Mouse (Mus musculus) neural tube, embryonic 13.5 days (tissue): Measurements from ENCODE around the gene Ric1. TPM values are rescaled to one million over a fixed set of nuclear protein-coding genes. Genes with fewer than 3 reads are reported as not detected.

Source experiments
- ATAC-seq: fragments of 200-750 bp; cut with Nextera tagmentation; 2 replicates; pipeline ENCODE4 v1.8.0; 2017; ENCODE audit warnings: low read depth, mild to moderate bottlenecking, moderate TSS enrichment, moderate library complexity
- H3K27ac ChIP-seq: fragments of 300-500 bp; sonication (generic); replicated peaks from 2 replicates; pipeline ENCODE4 v1.5.1; 2015; ENCODE audit warnings: moderate library complexity, mild to moderate bottlenecking, inconsistent platforms
- H3K27me3 ChIP-seq: fragments of 300-500 bp; sonication (generic); 2 replicates; pipeline ENCODE4 v1.6.1; 2015; ENCODE audit warnings: mild to moderate bottlenecking, inconsistent platforms
- H3K36me3 ChIP-seq: fragments of 300-500 bp; sonication (generic); 2 replicates; pipeline ENCODE4 v1.6.1; 2015; ENCODE audit warnings: mild to moderate bottlenecking, inconsistent platforms
- H3K4me1 ChIP-seq: fragments of 300-500 bp; sonication (generic); replicated peaks from 2 replicates; pipeline ENCODE4 v1.6.1; 2015; ENCODE audit warnings: inconsistent platforms
- H3K4me2 ChIP-seq: fragments of 300-500 bp; sonication (generic); 2 replicates; pipeline ENCODE4 v1.6.1; 2015; ENCODE audit warnings: inconsistent platforms, mild to moderate bottlenecking, moderate library complexity
- H3K4me3 ChIP-seq: fragments of 300-500 bp; sonication (generic); 2 replicates; pipeline ENCODE4 v1.5.1; 2015; ENCODE audit warnings: mild to moderate bottlenecking, inconsistent platforms
- H3K9ac ChIP-seq: fragments of 300-500 bp; sonication (generic); 2 replicates; pipeline ENCODE4 v1.6.1; 2015; ENCODE audit warnings: moderate library complexity, mild to moderate bottlenecking, inconsistent platforms
- H3K9me3 ChIP-seq: fragments of 300-500 bp; sonication (generic); 2 replicates; pipeline ENCODE4 v1.6.1; 2016; ENCODE audit warnings: inconsistent platforms
- WGBS: fragments of 180-500 bp; shearing (Covaris S2); methylation state at CpG from one replicate; pipeline ENCODE4 v1.1.7; 2015; 5-methylcytosine and 5-hydroxymethylcytosine counted together
- polyA plus RNA-seq: library from polyadenylated mRNA; unstranded; fragments of >200 nt; fragmentation: Nextera tagmentation; extraction: Ambion mirVana; gene quantifications from 2 replicates; pipeline ENCODE4 v1.2.1, GENCODE M21; 2015

Ric1 gene
- polyA plus RNA-seq, 1 experiment from 2014 or later = 14.5 TPM

DNA sequence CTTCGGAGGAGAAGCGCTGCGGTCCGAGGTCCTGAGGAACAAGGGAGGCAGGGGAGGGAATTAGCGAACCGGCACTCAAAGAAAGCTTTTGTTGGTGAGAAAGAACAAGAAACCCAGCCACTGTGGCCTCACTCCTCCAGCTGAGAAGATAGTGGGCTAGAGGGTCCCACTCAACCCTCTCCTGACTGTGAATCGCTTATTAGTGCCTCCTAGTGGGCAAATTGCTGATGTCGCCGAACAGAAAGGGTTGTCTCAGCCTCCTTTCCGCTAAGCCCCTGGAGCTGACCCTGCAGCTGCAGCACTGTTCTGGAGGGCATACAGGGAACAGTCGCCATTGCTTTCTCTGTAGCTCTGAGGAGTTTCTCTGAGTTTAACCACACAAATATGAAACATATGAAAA lies 21.0 kb upstream of the Ric1 start:
- peak overlapping the region; percentile 23; the same call in 1 of the 2 replicates for H3K9ac ChIP-seq
- 48% methylated on average over 11 of the region's 11 CpGs for WGBS
- no peak; the same call in 1 of the 2 replicates for ATAC-seq
- no peaks in the 10 kb centered on the region for H3K4me1 ChIP-seq
- H3K27ac ChIP-seq = no peak overlapping the region
- H3K4me2 ChIP-seq = peak overlapping the region; percentile 35
- no peaks in the 10 kb centered on the region for H3K9me3 ChIP-seq
- H3K36me3 ChIP-seq = no peaks in the 10 kb centered on the region
- no peak overlapping the region; the same call in 1 of the 2 replicates for H3K4me3 ChIP-seq
- H3K27me3 ChIP-seq = no peaks in the 10 kb centered on the region

DNA sequence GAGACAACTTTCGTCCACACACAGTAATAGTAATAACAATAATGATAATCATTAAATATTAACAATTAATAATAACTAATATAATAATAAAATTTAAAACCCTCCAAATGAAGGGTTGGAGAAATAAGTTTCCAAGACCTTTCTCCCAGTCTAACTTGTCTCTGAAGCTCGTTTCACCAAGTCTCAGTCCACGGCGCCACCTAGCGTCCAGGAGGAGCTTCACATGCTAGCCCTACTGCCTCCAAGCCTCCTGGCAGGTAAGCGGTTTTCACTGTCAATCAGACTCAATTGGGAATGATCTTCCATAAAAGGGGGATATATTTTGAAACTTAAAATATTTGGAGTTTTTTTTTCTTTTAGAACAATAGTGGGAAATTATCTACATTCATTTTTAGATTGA lies 20.6 kb upstream of the Ric1 start:
- Histone ChIP-seq H3K9ac (no peak overlapping the region), H3K27me3 (no peaks in the 10 kb centered on the region), H3K36me3 (no peaks in the 10 kb centered on the region), H3K27ac (no peak overlapping the region), H3K4me3 (no peak overlapping the region), H3K4me2 (peak overlapping the region; percentile 35), H3K9me3 (no peaks in the 10 kb centered on the region), H3K4me1 (no peaks in the 10 kb centered on the region)
- WGBS = 13% methylated on average over 6 of the region's 6 CpGs
- no peak for ATAC-seq

DNA sequence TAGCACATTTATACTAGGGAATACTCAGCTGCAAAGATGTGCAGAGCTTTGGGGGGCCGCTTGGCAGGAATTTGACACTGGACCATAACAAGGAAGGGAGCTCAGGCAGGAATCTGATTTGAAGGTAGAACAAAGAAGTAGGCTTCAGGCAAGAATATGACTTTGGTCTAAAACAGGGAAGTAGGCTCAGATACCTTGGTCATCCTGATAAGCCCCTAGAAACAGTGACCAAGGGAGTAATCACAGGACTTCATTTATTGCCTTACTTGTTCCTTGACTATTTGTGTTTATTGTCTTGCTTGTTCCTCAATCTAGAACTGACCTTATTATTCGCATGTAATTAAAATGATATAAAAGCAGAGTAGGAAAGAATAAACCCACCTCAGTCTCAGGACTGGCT lies 18.0 kb upstream of the Ric1 start:
- Histone ChIP-seq H3K9ac (no peak overlapping the region), H3K4me1 (no peaks in the 10 kb centered on the region), H3K4me3 (no peak overlapping the region), H3K9me3 (no peaks in the 10 kb centered on the region), H3K36me3 (no peaks in the 10 kb centered on the region), H3K27me3 (no peaks in the 10 kb centered on the region), H3K27ac (no peak overlapping the region), H3K4me2 (no peak overlapping the region)
- WGBS = 89% methylated on average over 2 of the region's 2 CpGs
- ATAC-seq = no peak

DNA sequence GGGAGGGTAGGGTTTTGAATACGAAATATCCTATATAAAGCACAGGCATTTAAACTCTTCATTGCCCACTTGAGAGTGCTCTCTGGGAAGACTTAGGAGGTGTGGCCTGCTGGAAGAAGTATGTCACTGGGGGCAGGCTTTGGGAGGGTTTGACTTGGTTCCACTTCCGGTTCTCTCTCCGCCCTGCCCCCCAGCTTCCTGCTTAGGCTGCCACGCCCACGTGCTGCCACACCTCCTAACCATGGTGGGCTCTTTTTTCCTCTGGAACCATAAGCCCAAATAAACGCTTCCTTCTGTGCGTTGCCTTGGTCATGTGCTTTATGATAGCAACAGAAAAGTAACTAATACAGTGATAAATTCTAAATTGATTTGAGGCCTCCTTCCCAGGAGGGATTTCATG lies 16.5 kb upstream of the Ric1 start:
- ATAC-seq = no peak
- Histone ChIP-seq H3K36me3 (no peaks in the 10 kb centered on the region), H3K4me1 (no peaks in the 10 kb centered on the region), H3K27me3 (no peaks in the 10 kb centered on the region), H3K27ac (no peak overlapping the region), H3K4me3 (no peak overlapping the region), H3K4me2 (no peak overlapping the region), H3K9me3 (no peaks in the 10 kb centered on the region), H3K9ac (no peak overlapping the region)
- 90% methylated on average over 7 of the region's 7 CpGs for WGBS

DNA sequence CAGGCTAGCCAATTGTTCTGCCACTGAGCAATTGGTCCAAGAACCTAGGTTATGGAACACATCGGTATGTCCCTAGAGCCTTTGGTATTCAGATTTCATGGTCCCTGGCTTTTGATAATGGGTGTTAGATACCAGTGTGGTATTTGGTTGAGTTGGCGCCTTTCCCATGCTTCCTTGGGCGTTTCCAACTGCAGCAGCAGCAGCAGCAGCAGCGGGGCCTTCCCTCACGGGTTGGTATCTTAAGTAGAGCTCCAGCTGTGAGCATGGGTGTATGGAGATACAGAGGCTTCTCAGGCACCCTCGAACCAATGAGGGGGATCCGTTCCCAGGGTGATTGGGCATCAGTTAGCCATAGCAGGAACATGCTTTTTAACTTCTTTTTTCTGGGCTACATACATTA lies 13.9 kb upstream of the Ric1 start:
- no peaks in the 10 kb centered on the region for H3K9me3 ChIP-seq
- no peaks in the 10 kb centered on the region for H3K27me3 ChIP-seq
- H3K27ac ChIP-seq = no peak overlapping the region
- 61% methylated on average over 7 of the region's 7 CpGs for WGBS
- H3K4me3 ChIP-seq = no peak overlapping the region
- H3K4me2 ChIP-seq = no peak overlapping the region
- H3K4me1 ChIP-seq = no peaks in the 10 kb centered on the region
- H3K9ac ChIP-seq = no peak overlapping the region
- no peaks in the 10 kb centered on the region for H3K36me3 ChIP-seq
- no peak for ATAC-seq

DNA sequence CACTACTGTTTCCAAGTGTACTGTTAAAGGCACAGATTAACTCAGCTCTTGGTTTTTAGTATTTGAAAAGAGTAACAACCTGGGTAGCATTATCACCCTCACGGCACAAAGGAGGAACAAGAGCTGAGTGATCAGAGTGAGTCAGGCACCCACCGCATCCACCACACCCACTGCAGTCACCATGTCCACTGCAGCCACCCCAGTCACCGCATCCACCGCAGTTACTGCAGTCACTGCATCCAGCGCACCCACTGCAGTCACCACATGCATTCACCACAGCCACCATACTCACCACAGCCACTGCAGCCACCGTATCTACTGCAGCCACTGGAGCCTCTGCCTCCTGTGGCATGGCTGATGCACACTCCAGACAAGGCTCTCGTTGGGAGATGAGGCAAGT lies 12.2 kb upstream of the Ric1 start:
- 86% methylated on average over 7 of the region's 7 CpGs for WGBS
- H3K27ac ChIP-seq = no peak overlapping the region
- no peak overlapping the region for H3K4me2 ChIP-seq
- ATAC-seq = no peak
- H3K4me3 ChIP-seq = no peak overlapping the region
- H3K27me3 ChIP-seq = no peaks in the 10 kb centered on the region
- no peaks in the 10 kb centered on the region for H3K4me1 ChIP-seq
- no peak overlapping the region for H3K9ac ChIP-seq
- H3K36me3 ChIP-seq = no peaks in the 10 kb centered on the region
- H3K9me3 ChIP-seq = peaks cover 5% of the 10 kb centered on the region; the same call in 1 of the 2 replicates

DNA sequence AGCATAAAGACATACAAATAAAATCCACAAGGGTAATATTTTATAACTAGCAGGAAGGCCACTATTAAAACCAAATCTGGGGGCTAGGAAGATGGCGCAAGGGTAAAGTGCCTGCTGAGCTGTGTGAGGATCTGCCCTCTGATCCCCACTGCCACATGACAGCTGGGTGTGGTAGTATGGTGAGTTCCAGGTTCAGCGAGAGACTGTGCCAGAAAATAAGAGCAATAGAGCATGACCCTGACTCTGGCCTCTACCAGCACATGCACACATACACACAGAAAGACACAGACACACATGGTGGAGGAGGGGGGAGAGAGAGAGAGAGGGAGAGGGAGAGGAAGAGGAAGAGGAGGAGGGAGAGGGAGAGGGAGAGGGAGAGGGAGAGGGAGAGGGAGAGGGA lies 10.3 kb upstream of the Ric1 start:
- Histone ChIP-seq H3K36me3 (no peaks in the 10 kb centered on the region), H3K27ac (no peak overlapping the region), H3K9me3 (peaks cover 5% of the 10 kb centered on the region; the same call in 1 of the 2 replicates), H3K4me1 (no peaks in the 10 kb centered on the region), H3K9ac (no peak overlapping the region), H3K4me3 (no peak overlapping the region), H3K4me2 (no peak overlapping the region), H3K27me3 (no peaks in the 10 kb centered on the region)
- no peak for ATAC-seq
- WGBS = 88% methylated on average over 2 of the region's 2 CpGs

DNA sequence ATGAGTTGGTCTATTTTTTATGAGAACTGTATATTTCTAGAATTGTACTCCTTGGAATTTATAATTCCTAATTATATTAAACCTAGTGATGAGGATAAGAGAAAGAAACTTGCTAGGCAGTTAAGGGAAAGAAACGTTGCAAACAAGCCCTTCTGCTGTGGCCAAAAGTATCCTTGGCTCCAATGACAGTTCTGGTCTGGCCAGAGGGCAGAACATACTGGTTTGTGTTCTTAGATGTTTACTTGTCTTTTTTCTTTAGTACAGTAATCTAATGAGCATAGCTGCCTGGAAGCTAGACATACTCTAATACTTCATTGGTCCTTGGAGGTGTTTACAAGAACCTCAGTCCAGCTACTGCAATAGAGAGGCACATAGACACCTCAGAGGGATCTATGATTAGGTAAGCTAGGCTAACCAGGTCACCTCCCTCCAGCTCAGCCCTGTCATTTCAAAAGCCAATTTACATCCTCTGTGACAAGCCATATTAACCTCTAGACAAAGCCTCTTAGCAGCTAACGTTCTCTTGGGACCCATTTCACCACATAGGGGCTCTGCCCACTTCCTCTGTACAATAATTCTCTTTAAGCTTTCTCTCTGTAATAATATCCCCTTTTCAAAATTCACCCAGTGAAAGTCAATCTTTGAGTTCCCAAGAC lies 8.8 kb upstream of the Ric1 start:
- Histone ChIP-seq H3K4me3 (no peak overlapping the region), H3K27me3 (no peaks in the 10 kb centered on the region), H3K4me1 (no peaks in the 10 kb centered on the region), H3K4me2 (no peak overlapping the region), H3K9me3 (peaks cover 5% of the 10 kb centered on the region; the same call in 1 of the 2 replicates), H3K9ac (no peak overlapping the region), H3K36me3 (no peaks in the 10 kb centered on the region), H3K27ac (no peak overlapping the region)
- 67% methylated on average over 2 of the region's 2 CpGs for WGBS
- no peak for ATAC-seq

DNA sequence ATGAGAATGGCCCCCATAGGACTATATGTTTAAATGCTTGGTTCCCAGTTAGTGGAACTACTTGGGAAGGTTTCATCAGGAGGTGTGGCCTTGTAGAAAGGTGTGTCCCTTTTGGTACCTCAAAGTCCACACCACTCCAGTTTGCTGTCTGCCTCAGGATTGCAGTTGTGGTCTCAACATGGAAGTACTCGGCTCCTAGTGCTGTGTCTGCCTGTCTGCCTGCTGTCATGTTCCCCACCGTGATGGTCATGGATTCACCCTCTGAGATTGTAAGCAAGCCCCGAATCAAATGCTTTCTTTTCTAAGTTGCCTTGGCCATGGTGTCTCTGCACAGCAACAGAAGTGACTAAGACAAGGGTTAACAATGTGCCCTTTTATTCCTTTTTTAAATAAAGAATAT lies 8.0 kb upstream of the Ric1 start:
- Histone ChIP-seq H3K27me3 (no peaks in the 10 kb centered on the region), H3K4me2 (no peak overlapping the region), H3K9me3 (peaks cover 5% of the 10 kb centered on the region; the same call in 1 of the 2 replicates), H3K36me3 (no peaks in the 10 kb centered on the region), H3K4me3 (no peak overlapping the region), H3K9ac (no peak overlapping the region), H3K27ac (no peak overlapping the region), H3K4me1 (no peaks in the 10 kb centered on the region)
- no peak for ATAC-seq
- 93% methylated on average over 3 of the region's 3 CpGs for WGBS

DNA sequence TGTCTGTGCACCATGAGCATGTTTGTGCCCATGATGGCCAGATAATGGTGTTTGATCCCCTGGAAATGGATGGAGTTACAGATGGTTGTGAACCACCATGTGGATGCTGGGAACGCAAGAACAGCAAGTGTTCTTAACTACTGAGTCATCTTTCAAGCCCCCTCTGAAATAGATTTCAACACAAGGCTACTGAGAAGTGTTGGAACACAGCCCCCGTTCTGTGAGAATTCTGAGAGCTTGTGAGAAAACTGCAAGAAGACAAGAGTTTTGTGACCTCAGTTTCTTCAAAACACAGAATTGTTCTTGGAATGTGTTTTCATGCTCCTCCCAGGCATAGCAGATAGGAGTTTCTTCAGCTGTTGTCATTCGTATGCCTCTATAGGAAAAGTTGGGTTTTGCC lies 6.7 kb upstream of the Ric1 start:
- Histone ChIP-seq H3K4me3 (no peak overlapping the region), H3K9ac (no peak overlapping the region), H3K4me1 (no peaks in the 10 kb centered on the region), H3K36me3 (no peaks in the 10 kb centered on the region), H3K9me3 (peaks cover 5% of the 10 kb centered on the region; the same call in 1 of the 2 replicates), H3K27ac (no peak overlapping the region), H3K4me2 (no peak overlapping the region), H3K27me3 (no peaks in the 10 kb centered on the region)
- 96% methylated on average over 3 of the region's 3 CpGs for WGBS
- ATAC-seq = no peak

DNA sequence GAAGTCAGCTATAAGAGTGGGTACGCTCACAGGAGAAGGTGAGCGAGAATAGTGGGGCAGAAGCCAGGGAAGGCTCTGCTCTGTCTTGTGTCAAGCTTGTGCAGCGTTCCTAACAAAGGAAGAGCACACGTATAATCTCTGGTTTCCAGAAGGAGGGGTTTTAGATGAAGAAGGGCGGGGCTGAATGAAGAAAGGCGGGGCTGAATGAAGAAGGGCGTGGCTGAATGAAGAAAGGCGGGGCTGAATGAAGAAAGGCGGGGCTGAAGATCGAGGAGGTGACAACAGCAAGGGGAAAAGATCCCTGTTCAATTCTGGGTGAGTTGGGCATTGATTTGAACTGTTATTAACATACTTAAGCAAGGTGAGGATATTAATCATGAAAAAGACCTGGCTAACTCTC lies 6.1 kb upstream of the Ric1 start:
- Histone ChIP-seq H3K9me3 (peaks cover 5% of the 10 kb centered on the region; the same call in 1 of the 2 replicates), H3K9ac (no peak overlapping the region), H3K4me3 (no peak overlapping the region), H3K27ac (no peak overlapping the region), H3K4me2 (no peak overlapping the region), H3K36me3 (no peaks in the 10 kb centered on the region), H3K27me3 (no peaks in the 10 kb centered on the region), H3K4me1 (peaks cover 4% of the 10 kb centered on the region)
- ATAC-seq = no peak
- 71% methylated on average over 10 of the region's 10 CpGs for WGBS

DNA sequence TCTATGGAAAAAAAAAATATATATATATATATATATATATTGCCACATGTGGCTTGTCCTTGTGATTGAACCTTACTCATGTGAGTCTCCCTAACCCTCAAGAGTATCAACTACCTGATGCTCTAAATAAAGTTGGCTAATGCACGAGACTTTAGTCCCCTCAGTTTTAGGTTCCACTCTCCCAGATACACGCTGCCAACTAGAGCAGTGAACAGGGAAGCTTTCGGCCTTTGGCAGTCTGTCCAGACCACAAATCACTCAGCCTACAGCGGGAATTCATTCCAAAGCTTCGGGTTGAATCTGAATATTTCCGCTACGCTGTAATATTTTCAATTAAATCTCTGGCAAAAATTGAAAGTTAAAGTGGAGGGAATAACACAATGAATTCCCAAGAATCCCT lies 3.7 kb upstream of the Ric1 start:
- Histone ChIP-seq H3K9me3 (peaks cover 5% of the 10 kb centered on the region; the same call in 1 of the 2 replicates), H3K27me3 (no peaks in the 10 kb centered on the region), H3K9ac (no peak overlapping the region), H3K4me1 (peaks cover 16% of the 10 kb centered on the region), H3K36me3 (no peaks in the 10 kb centered on the region), H3K27ac (no peak overlapping the region), H3K4me2 (no peak overlapping the region), H3K4me3 (no peak overlapping the region)
- ATAC-seq = no peak
- WGBS = 78% methylated on average over 7 of the region's 7 CpGs

DNA sequence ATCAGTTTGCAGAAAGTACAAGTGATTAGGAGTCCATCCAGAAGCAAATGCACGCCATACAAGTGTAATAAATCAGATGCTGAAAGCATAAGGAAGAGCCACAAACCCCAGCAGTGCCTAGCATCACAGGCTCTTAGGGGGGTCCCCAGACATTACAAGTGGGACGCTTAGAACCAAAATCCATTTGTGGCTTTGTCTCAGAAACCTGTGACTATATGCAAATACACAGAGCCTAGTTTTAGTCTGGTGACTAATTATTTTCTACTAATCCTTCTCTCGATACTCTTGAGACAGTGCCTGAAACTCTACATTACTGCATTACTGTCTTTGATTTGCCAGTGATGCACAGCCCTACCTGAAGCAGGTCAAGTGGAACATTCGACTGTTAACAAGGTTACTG lies 3.2 kb upstream of the Ric1 start:
- Histone ChIP-seq H3K9me3 (peaks cover 5% of the 10 kb centered on the region; the same call in 1 of the 2 replicates), H3K36me3 (no peaks in the 10 kb centered on the region), H3K4me3 (no peak overlapping the region), H3K4me2 (no peak overlapping the region), H3K9ac (no peak overlapping the region), H3K27me3 (no peaks in the 10 kb centered on the region), H3K27ac (no peak overlapping the region), H3K4me1 (peaks cover 21% of the 10 kb centered on the region)
- WGBS = 64% methylated on average over 4 of the region's 4 CpGs
- ATAC-seq = no peak
